Mouse (Mus musculus) embryonic facial prominence, embryonic 12.5 days (tissue): ENCODE results near the gene Fas. TPM values are rescaled to one million over a fixed set of nuclear protein-coding genes. Genes with fewer than 3 reads are reported as not detected.
A peak's percentile ranks its signal among the peaks of the same experiment; 100 is the strongest.

Source experiments
- ATAC-seq: fragments of 200-750 bp; cut with Nextera tagmentation; 2 replicates; pipeline ENCODE4 v1.8.0; 2017; ENCODE audit not compliant: insufficient number of reproducible peaks, insufficient read depth, low FRiP score, low TSS enrichment
- H3K27ac ChIP-seq: fragments of 300-500 bp; sonication (generic); 2 replicates; pipeline ENCODE4 v1.5.1; 2016; ENCODE audit warnings: mild to moderate bottlenecking
- H3K27me3 ChIP-seq: fragments of 300-500 bp; sonication (generic); 2 replicates; pipeline ENCODE4 v1.6.1; 2016; ENCODE audit warnings: mild to moderate bottlenecking, moderate library complexity
- H3K36me3 ChIP-seq: fragments of 300-500 bp; sonication (generic); 2 replicates; pipeline ENCODE4 v1.6.1; 2016; ENCODE audit warnings: mild to moderate bottlenecking
- H3K4me1 ChIP-seq: fragments of 300-500 bp; sonication (generic); 2 replicates; pipeline ENCODE4 v1.6.1; 2016
- H3K4me2 ChIP-seq: fragments of 300-500 bp; sonication (generic); replicated peaks from 2 replicates; pipeline ENCODE4 v1.6.1; 2016; ENCODE audit warnings: mild to moderate bottlenecking, moderate library complexity
- H3K4me3 ChIP-seq: fragments of 300-500 bp; sonication (generic); 2 replicates; pipeline ENCODE4 v1.5.1; 2016; ENCODE audit warnings: mild to moderate bottlenecking
- H3K9ac ChIP-seq: fragments of 300-500 bp; sonication (generic); 2 replicates; pipeline ENCODE4 v1.6.1; 2016; ENCODE audit warnings: mild to moderate bottlenecking, moderate library complexity
- H3K9me3 ChIP-seq: fragments of 300-500 bp; sonication (generic); 2 replicates; pipeline ENCODE4 v1.6.1; 2016; ENCODE audit warnings: mild to moderate bottlenecking, moderate library complexity
- WGBS: fragments of 180-500 bp; shearing (Covaris S2); methylation state at CpG from one replicate; pipeline ENCODE4 v1.1.7; 2016; 5-methylcytosine and 5-hydroxymethylcytosine counted together
- polyA plus RNA-seq: library from polyadenylated mRNA; unstranded; fragments of >200 nt; fragmentation: Nextera tagmentation; extraction: Ambion mirVana; gene quantifications from 2 replicates; pipeline ENCODE4 v1.2.1, GENCODE M21; 2016

The Fas gene
- polyA plus RNA-seq, 1 experiment from 2014 or later = 3.6 TPM

DNA sequence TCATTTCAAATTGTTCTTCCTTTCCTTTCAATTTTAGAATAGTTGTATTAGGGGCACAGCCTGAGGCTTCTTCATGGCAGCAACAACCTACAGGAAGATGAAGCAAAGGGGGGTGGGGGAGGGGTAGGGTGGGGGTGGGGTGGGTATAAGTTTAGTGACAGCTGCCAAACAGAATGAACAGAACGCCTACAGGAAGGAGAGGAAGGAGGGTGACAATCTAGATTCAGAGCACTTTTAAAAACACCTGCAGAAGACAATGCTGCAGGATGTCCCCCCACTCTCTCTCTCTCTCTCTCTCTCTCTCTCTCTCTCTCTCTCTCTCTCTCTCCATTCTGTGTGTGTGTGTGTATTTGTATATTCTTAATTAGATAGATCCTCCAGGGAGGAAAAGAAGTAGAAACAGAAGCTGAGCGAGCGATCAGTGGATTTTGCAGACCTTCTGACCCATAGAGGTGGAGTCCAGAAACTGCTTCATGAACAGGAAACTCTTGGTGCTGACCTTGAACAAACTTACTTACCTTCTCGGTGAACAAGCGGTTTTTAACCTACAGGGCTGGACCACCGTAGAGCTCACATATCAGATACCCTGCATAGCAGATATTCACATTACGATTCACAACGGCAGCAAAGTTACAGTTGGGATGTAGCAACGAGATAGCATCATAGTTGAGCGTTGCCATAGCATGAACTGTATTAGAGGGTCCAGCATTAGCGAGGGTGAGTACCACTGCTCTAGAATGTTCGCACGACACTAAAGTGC, 2.6 kb upstream of the Fas start:
- H3K4me2 ChIP-seq = no peak overlapping the region
- no peak for ATAC-seq
- WGBS = 74% methylated on average over 13 of the region's 13 CpGs
- H3K36me3 ChIP-seq = no peaks in the 10 kb centered on the region
- no peak overlapping the region for H3K27ac ChIP-seq
- 0 out of 2 replicates have a peak, but pooled peaks cover 6% of the 10 kb centered on the region for H3K4me1 ChIP-seq
- no peaks in the 10 kb centered on the region for H3K9me3 ChIP-seq
- H3K9ac ChIP-seq = no peak overlapping the region
- H3K27me3 ChIP-seq = 0 out of 2 replicates have a peak, but pooled peaks cover 3% of the 10 kb centered on the region
- H3K4me3 ChIP-seq = no peak overlapping the region

- Histone ChIP-seq H3K9ac (no peak overlapping the region), H3K36me3 (no peaks in the 10 kb centered on the region), H3K9me3 (no peaks in the 10 kb centered on the region), H3K27ac (no peak overlapping the region), H3K4me1 (0 out of 2 replicates have a peak, but pooled peaks cover 6% of the 10 kb centered on the region), H3K4me3 (no peak overlapping the region), H3K27me3 (0 out of 2 replicates have a peak, but pooled peaks cover 3% of the 10 kb centered on the region), H3K4me2 (no peak overlapping the region)
- no peak for ATAC-seq
- WGBS = 96% methylated on average over 1 of the region's 1 CpGs
Observed at GRCm38 (mm10) chr19:34288696-34289095, 1.8 kb upstream of the Fas start.

- H3K36me3 ChIP-seq = no peaks in the 10 kb centered on the region
- peak overlapping the region; percentile 25 for H3K9ac ChIP-seq
- no peak for ATAC-seq
- 0 out of 2 replicates have a peak, but pooled peaks cover 6% of the 10 kb centered on the region for H3K4me1 ChIP-seq
- no peak overlapping the region for H3K27ac ChIP-seq
- 0 out of 2 replicates have a peak, but pooled peaks cover 3% of the 10 kb centered on the region for H3K27me3 ChIP-seq
- peak overlapping the region; percentile 38 for H3K4me3 ChIP-seq
- H3K9me3 ChIP-seq = no peaks in the 10 kb centered on the region
- peak overlapping the region; percentile 80 for H3K4me2 ChIP-seq
- 16% methylated on average over 15 of the region's 15 CpGs for WGBS
Observed at GRCm38 (mm10) chr19:34290872-34291341, 441 bp downstream of the Fas start.

DNA sequence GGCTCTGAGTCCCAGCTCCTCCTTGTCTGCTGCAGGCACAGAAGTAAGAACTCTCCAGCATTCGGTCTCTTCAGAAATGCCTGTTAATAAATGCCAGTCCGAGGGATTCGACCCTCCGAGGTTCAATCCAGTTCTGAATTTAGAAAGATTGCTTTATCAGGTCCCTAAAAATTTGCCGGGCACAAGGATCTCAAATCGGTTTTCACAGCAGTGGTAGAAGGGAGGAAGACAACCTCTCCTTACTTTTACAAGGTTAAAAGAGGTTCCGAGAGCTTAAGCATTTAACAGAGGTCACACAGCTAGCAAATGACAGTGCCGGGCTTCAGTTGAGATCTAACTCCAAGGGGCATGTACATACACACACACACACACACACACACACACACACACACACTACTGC, 913 bp downstream of the Fas start:
- Histone ChIP-seq H3K9ac (no peak overlapping the region), H3K4me1 (0 out of 2 replicates have a peak, but pooled peaks cover 6% of the 10 kb centered on the region), H3K9me3 (no peaks in the 10 kb centered on the region), H3K4me3 (peak overlapping the region; percentile 38), H3K36me3 (no peaks in the 10 kb centered on the region), H3K4me2 (peak overlapping the region; percentile 80), H3K27ac (no peak overlapping the region), H3K27me3 (0 out of 2 replicates have a peak, but pooled peaks cover 3% of the 10 kb centered on the region)
- ATAC-seq = no peak
- WGBS = 70% methylated on average over 8 of the region's 8 CpGs

DNA sequence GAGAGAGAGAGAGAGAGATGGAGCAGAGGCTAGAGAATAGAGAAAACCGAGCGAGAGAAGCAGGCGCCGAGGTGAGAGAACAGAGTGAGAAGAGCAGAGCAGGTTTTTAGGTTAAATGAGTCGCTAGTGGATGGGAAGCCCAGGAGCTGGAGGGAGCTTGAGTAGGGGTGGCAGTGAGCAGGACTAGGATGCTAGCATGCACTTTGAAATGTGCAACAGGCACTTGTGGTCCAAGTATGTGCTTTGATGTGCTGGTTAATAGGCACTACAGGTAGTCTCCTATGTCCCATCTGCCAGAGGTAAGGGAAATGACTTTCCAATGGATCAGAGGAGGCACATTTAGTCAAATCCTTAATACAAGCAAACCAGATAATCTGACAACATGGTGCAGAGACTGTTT, 1.5 kb downstream of the Fas start:
- H3K36me3 ChIP-seq = no peaks in the 10 kb centered on the region
- 0 out of 2 replicates have a peak, but pooled peaks cover 6% of the 10 kb centered on the region for H3K4me1 ChIP-seq
- 70% methylated on average over 5 of the region's 5 CpGs for WGBS
- H3K9ac ChIP-seq = no peak overlapping the region
- H3K27ac ChIP-seq = no peak overlapping the region
- no peak overlapping the region for H3K4me2 ChIP-seq
- no peak overlapping the region for H3K4me3 ChIP-seq
- H3K9me3 ChIP-seq = no peaks in the 10 kb centered on the region
- 0 out of 2 replicates have a peak, but pooled peaks cover 3% of the 10 kb centered on the region for H3K27me3 ChIP-seq
- no peak for ATAC-seq

- WGBS = 79% methylated on average over 2 of the region's 2 CpGs
- H3K9ac ChIP-seq = no peak overlapping the region
- 0 out of 2 replicates have a peak, but pooled peaks cover 3% of the 10 kb centered on the region for H3K27me3 ChIP-seq
- H3K4me1 ChIP-seq = 0 out of 2 replicates have a peak, but pooled peaks cover 6% of the 10 kb centered on the region
- no peak overlapping the region for H3K4me2 ChIP-seq
- no peaks in the 10 kb centered on the region for H3K36me3 ChIP-seq
- ATAC-seq = no peak
- H3K9me3 ChIP-seq = no peaks in the 10 kb centered on the region
- H3K4me3 ChIP-seq = no peak overlapping the region
- H3K27ac ChIP-seq = no peak overlapping the region
Observed at GRCm38 (mm10) chr19:34292701-34293100, 2.2 kb downstream of the Fas start.

GRCm38 (mm10) chr19:34293376-34293947, 3.0 kb downstream of the Fas start:
- H3K27ac ChIP-seq = no peak overlapping the region
- H3K4me1 ChIP-seq = 0 out of 2 replicates have a peak, but pooled peaks cover 6% of the 10 kb centered on the region
- H3K4me2 ChIP-seq = no peak overlapping the region
- no peak overlapping the region for H3K4me3 ChIP-seq
- no peaks in the 10 kb centered on the region for H3K36me3 ChIP-seq
- no peaks in the 10 kb centered on the region for H3K9me3 ChIP-seq
- H3K27me3 ChIP-seq = 0 out of 2 replicates have a peak, but pooled peaks cover 3% of the 10 kb centered on the region
- H3K9ac ChIP-seq = no peak overlapping the region
- 71% methylated on average over 3 of the region's 3 CpGs for WGBS
- no peak for ATAC-seq

GRCm38 (mm10) chr19:34295442-34295841, 5.0 kb downstream of the Fas start:
- H3K27me3 ChIP-seq = 0 out of 2 replicates have a peak, but pooled peaks cover 3% of the 10 kb centered on the region
- H3K4me3 ChIP-seq = no peak overlapping the region
- WGBS = 70% methylated on average over 6 of the region's 6 CpGs
- no peak overlapping the region for H3K4me2 ChIP-seq
- H3K4me1 ChIP-seq = 0 out of 2 replicates have a peak, but pooled peaks cover 6% of the 10 kb centered on the region
- ATAC-seq = no peak
- no peak overlapping the region for H3K9ac ChIP-seq
- H3K36me3 ChIP-seq = no peaks in the 10 kb centered on the region
- no peak overlapping the region for H3K27ac ChIP-seq
- H3K9me3 ChIP-seq = no peaks in the 10 kb centered on the region

GRCm38 (mm10) chr19:34298531-34298930, 8.1 kb downstream of the Fas start:
- no peaks in the 10 kb centered on the region for H3K9me3 ChIP-seq
- WGBS = 67% methylated on average over 1 of the region's 1 CpGs
- H3K4me1 ChIP-seq = no peaks in the 10 kb centered on the region
- H3K4me3 ChIP-seq = no peak overlapping the region
- no peaks in the 10 kb centered on the region for H3K36me3 ChIP-seq
- no peak for ATAC-seq
- H3K4me2 ChIP-seq = no peak overlapping the region
- no peaks in the 10 kb centered on the region for H3K27me3 ChIP-seq
- H3K9ac ChIP-seq = no peak overlapping the region
- no peak overlapping the region for H3K27ac ChIP-seq

- Histone ChIP-seq H3K36me3 (no peaks in the 10 kb centered on the region), H3K9ac (no peak overlapping the region), H3K27ac (no peak overlapping the region), H3K4me3 (no peak overlapping the region), H3K4me2 (no peak overlapping the region), H3K27me3 (no peaks in the 10 kb centered on the region), H3K9me3 (no peaks in the 10 kb centered on the region), H3K4me1 (no peaks in the 10 kb centered on the region)
- ATAC-seq = no peak
- 62% methylated on average over 4 of the region's 4 CpGs for WGBS
Observed at GRCm38 (mm10) chr19:34299229-34299628, 8.8 kb downstream of the Fas start.

DNA sequence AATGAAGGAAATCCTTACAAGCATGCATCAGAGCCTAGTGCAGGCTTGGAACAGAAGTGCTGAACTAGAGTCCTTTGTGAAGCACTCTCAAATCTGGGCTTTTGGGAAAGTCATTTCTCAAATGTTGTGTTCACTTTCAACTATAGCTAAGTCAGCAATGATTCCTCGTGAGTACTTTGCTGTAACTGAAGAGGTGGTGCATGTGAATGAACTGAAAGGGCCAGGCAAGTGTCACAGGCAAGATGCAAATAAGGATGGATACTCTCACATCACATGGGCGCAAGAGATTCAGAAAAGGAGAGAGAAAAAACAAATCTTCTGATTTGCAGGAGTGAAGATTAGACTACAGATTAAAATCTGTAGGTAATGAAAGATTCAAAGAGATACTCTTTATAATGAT, 10.0 kb downstream of the Fas start:
- no peaks in the 10 kb centered on the region for H3K4me1 ChIP-seq
- no peaks in the 10 kb centered on the region for H3K36me3 ChIP-seq
- no peak overlapping the region for H3K4me3 ChIP-seq
- no peak overlapping the region for H3K9ac ChIP-seq
- H3K27ac ChIP-seq = no peak overlapping the region
- 72% methylated on average over 2 of the region's 2 CpGs for WGBS
- no peaks in the 10 kb centered on the region for H3K9me3 ChIP-seq
- H3K4me2 ChIP-seq = no peak overlapping the region
- ATAC-seq = no peak
- H3K27me3 ChIP-seq = no peaks in the 10 kb centered on the region

DNA sequence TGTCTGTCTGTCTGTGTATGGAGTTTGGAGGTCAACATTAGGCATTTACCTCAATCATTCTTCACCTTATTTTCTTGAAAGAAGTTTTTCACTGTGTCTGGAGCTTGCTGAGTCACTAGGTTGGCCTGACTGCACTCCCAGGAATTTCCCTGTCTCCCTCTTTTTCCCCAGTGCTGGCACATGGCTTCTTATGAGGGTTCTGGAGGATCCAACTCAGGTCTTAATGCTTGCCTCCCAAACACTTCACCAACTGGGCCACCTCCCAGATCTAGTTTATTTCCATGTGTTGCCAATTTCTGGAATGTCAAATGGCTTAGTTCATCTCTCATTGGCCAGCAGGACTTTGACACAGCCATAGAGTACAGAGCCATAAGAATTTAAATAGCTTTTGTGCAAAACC, 14.5 kb downstream of the Fas start:
- Histone ChIP-seq H3K9me3 (no peaks in the 10 kb centered on the region), H3K4me3 (no peak overlapping the region), H3K9ac (no peak overlapping the region), H3K27ac (no peak overlapping the region), H3K27me3 (no peaks in the 10 kb centered on the region), H3K36me3 (no peaks in the 10 kb centered on the region), H3K4me1 (no peaks in the 10 kb centered on the region), H3K4me2 (no peak overlapping the region)
- ATAC-seq = no peak
